Mouse (Mus musculus): ENCODE measurements around the gene Tut1. TPM values are rescaled to one million over a fixed set of nuclear protein-coding genes. Genes with fewer than 3 reads are reported as not detected.
A peak's percentile ranks its signal among the peaks of the same experiment; 100 is the strongest.

Gene Tut1
- polyA plus RNA-seq, 1 experiment from 2014 or later: 33.6 TPM

- Histone ChIP-seq H3K36me3 (ENCODE audit: control insufficient read depth, insufficient read depth) (peaks cover 2% of the 10 kb centered on the region), H3K9ac (replicated peaks; ENCODE audit: low read depth, low read length) (no peak overlapping the region), H3K9me3 (ENCODE audit: control insufficient read depth, low read length) (no peaks in the 10 kb centered on the region), H3K27me3 (replicated peaks; ENCODE audit: control insufficient read depth, insufficient read depth, low read length) (no peaks in the 10 kb centered on the region), H3K27ac (ENCODE audit: low read length) (no peak overlapping the region), H3K4me3 (replicated peaks; ENCODE audit: low read length) (no peak overlapping the region), H3K4me2 (ENCODE audit: low read length) (no peak overlapping the region), H3K4me1 (replicated peaks; ENCODE audit: control insufficient read depth, insufficient read depth, low read length) (peaks cover 14% of the 10 kb centered on the region)
- ATAC-seq: no peak
- WGBS: 98% methylated on average over 2 of the region's 2 CpGs
Observed at GRCm38 (mm10) chr19:8926766-8927165, 26.9 kb upstream of the Tut1 start.

DNA sequence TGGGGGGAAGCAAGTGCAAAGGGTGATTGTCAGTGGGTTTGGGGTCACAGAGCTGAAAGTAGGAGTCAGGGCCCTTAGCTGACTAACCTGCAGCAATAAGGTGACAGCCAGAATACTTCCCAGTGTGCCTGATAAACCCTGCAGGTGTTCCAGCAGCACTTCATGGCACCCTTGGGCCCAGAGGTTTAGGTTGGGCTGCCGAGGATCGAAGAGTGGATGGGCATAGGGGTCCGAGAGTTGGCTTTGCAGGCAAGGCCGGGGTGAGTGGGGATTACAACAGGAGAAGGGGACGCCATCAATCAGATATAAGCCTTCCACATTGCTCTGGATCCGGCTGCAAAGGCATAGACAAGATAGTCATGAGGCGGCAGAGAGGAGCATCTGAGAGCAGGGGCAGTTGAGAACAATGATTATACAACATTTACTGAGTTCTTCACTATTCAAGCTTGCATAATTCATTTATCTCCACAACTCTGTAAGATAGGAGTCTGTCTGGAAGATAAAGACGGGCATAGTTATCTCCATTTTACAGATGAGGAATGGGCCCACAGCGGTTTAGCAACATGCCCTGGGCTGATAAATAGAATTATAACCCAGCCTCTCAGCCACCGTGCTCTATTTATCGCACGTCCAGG is 25.6 kb upstream of the Tut1 start:
- H3K27me3 ChIP-seq (replicated peaks; ENCODE audit: control insufficient read depth, insufficient read depth, low read length): no peaks in the 10 kb centered on the region
- no peaks in the 10 kb centered on the region for H3K9me3 ChIP-seq (ENCODE audit: control insufficient read depth, low read length)
- H3K4me2 ChIP-seq (ENCODE audit: low read length): no peak overlapping the region
- peaks cover 2% of the 10 kb centered on the region for H3K36me3 ChIP-seq (ENCODE audit: control insufficient read depth, insufficient read depth)
- H3K4me1 ChIP-seq (replicated peaks; ENCODE audit: control insufficient read depth, insufficient read depth, low read length): peaks cover 13% of the 10 kb centered on the region
- H3K27ac ChIP-seq (ENCODE audit: low read length): no peak overlapping the region
- 86% methylated on average over 12 of the region's 12 CpGs for WGBS
- no peak for ATAC-seq
- H3K4me3 ChIP-seq (replicated peaks; ENCODE audit: low read length): no peak overlapping the region
- H3K9ac ChIP-seq (replicated peaks; ENCODE audit: low read depth, low read length): no peak overlapping the region

DNA sequence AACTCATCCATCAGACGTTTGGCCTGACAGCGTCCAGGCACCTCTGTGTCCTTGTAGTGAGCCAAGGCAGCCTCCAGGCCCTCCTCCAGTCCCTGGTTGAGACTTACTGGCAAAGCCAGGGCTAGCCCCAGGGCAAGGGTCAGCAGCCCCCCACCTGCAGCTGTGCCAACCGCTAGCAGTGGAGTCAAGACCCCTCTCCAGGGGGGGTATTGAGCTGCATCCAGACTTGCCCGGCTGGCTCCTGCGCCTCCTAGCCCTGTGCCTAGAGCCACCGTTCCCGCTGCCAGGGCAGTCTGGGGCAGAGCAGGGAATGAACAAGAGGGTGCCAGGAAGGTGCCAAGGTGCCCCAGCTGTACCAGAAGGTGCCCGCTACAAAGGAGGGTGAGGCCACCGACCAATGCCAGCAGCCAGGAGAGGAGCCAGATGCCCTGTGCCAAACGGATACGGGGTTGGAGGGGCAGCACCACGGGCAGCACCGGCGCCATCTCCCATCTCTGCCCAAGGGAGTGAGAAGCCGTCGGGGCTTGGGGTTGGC is 24.9 kb upstream of the Tut1 start:
- 14% methylated on average over 16 of the region's 16 CpGs for WGBS
- H3K9ac ChIP-seq (replicated peaks; ENCODE audit: low read depth, low read length): peak overlapping the region; percentile 16; the same call in 1 of the 2 replicates

GRCm38 (mm10) chr19:8929224-8930088 is 24.2 kb upstream of the Tut1 start, which contains the start of the genes Rom1 and Eml3:
Rom1 (minus strand) TSS chr19:8929356.
Eml3 (plus strand) TSS chr19:8929552.
- H3K4me2 ChIP-seq (ENCODE audit: low read length): peak within 1 kb of the TSS; percentile 57
- no peaks in the 10 kb centered on the region for H3K9me3 ChIP-seq (ENCODE audit: control insufficient read depth, low read length)
- H3K27me3 ChIP-seq (replicated peaks; ENCODE audit: control insufficient read depth, insufficient read depth, low read length): no peaks in the 10 kb centered on the region
- H3K9ac ChIP-seq (replicated peaks; ENCODE audit: low read depth, low read length): peak within 1 kb of the TSS; percentile 56
- WGBS: under 1% methylated on average over 60 of the region's 74 CpGs
- peak; percentile 61 for ATAC-seq
- H3K4me1 ChIP-seq (replicated peaks; ENCODE audit: control insufficient read depth, insufficient read depth, low read length): peaks cover 13% of the 10 kb centered on the region
- H3K36me3 ChIP-seq (ENCODE audit: control insufficient read depth, insufficient read depth): peaks cover 2% of the 10 kb centered on the region
- H3K27ac ChIP-seq (ENCODE audit: low read length): no peak within 1 kb of the TSS
- peak within 1 kb of the TSS; percentile 42 for H3K4me3 ChIP-seq (replicated peaks; ENCODE audit: low read length)

More for the DNA sequence above, 24.9 kb upstream of the Tut1 start:
- Histone ChIP-seq H3K9me3 (ENCODE audit: control insufficient read depth, low read length) (no peaks in the 10 kb centered on the region), H3K4me1 (replicated peaks; ENCODE audit: control insufficient read depth, insufficient read depth, low read length) (peaks cover 13% of the 10 kb centered on the region), H3K36me3 (ENCODE audit: control insufficient read depth, insufficient read depth) (peaks cover 2% of the 10 kb centered on the region), H3K4me3 (replicated peaks; ENCODE audit: low read length) (peak overlapping the region; percentile 42), H3K4me2 (ENCODE audit: low read length) (peak overlapping the region; percentile 57), H3K27ac (ENCODE audit: low read length) (no peak overlapping the region), H3K27me3 (replicated peaks; ENCODE audit: control insufficient read depth, insufficient read depth, low read length) (no peaks in the 10 kb centered on the region)
- ATAC-seq: peak; percentile 34

GRCm38 (mm10) chr19:8930117-8930516 is 23.5 kb upstream of the Tut1 start:
- H3K4me2 ChIP-seq (ENCODE audit: low read length): peak overlapping the region; percentile 57
- peak overlapping the region; percentile 42 for H3K4me3 ChIP-seq (replicated peaks; ENCODE audit: low read length)
- no peak for ATAC-seq
- H3K9ac ChIP-seq (replicated peaks; ENCODE audit: low read depth, low read length): peak overlapping the region; percentile 56
- 14% methylated on average over 11 of the region's 11 CpGs for WGBS
- no peaks in the 10 kb centered on the region for H3K9me3 ChIP-seq (ENCODE audit: control insufficient read depth, low read length)
- no peaks in the 10 kb centered on the region for H3K27me3 ChIP-seq (replicated peaks; ENCODE audit: control insufficient read depth, insufficient read depth, low read length)
- peaks cover 2% of the 10 kb centered on the region for H3K36me3 ChIP-seq (ENCODE audit: control insufficient read depth, insufficient read depth)
- H3K4me1 ChIP-seq (replicated peaks; ENCODE audit: control insufficient read depth, insufficient read depth, low read length): peaks cover 13% of the 10 kb centered on the region
- no peak overlapping the region for H3K27ac ChIP-seq (ENCODE audit: low read length)

DNA sequence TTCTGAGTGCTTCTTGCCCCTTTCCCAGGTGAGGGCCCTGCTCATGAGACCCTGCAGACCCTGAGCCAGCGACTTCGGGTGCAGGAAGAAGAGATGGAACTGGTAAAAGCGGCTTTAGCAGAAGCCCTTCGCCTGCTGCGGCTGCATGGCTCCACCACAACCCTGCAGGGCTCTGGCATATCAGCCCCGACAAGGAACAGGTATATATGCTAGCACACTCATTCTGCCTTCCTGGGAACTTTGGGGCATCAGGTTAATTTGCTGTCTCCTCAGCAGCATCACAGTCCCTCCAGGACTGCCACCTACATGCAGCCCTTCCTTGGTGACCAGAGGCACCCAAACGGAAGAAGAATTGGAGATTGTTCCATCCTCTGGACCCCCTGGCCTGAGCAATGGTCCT is 22.9 kb upstream of the Tut1 start:
- Histone ChIP-seq H3K27ac (ENCODE audit: low read length) (no peak overlapping the region), H3K4me2 (ENCODE audit: low read length) (no peak overlapping the region; the same call in 1 of the 2 replicates), H3K9me3 (ENCODE audit: control insufficient read depth, low read length) (no peaks in the 10 kb centered on the region), H3K4me3 (replicated peaks; ENCODE audit: low read length) (no peak overlapping the region), H3K4me1 (replicated peaks; ENCODE audit: control insufficient read depth, insufficient read depth, low read length) (peaks cover 13% of the 10 kb centered on the region), H3K36me3 (ENCODE audit: control insufficient read depth, insufficient read depth) (peaks cover 2% of the 10 kb centered on the region), H3K9ac (replicated peaks; ENCODE audit: low read depth, low read length) (no peak overlapping the region), H3K27me3 (replicated peaks; ENCODE audit: control insufficient read depth, insufficient read depth, low read length) (no peaks in the 10 kb centered on the region)
- 84% methylated on average over 7 of the region's 7 CpGs for WGBS
- no peak for ATAC-seq

DNA sequence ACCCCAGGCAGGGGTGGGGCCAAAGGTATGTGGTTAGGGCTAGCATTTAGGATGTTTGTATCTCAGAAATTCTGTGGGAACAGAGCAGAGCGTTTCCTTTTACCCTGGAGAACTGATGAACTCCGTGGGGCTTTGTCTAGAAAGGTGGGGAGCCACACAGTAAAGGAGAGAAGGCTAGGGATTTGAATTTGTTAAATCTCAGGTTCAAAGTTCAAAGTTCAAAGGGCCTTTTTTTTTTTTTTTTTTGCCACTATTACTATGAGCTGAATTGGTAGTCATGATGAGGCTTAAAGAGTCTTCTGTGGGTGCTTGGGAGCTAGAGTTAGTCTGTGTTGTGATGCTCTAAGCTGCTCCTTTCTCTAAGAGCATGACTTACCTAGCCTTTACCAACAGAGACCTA is 16.9 kb upstream of the Tut1 start:
- Histone ChIP-seq H3K36me3 (ENCODE audit: control insufficient read depth, insufficient read depth) (peaks cover 2% of the 10 kb centered on the region; the same call in 1 of the 2 replicates), H3K4me1 (replicated peaks; ENCODE audit: control insufficient read depth, insufficient read depth, low read length) (peaks cover 7% of the 10 kb centered on the region), H3K27ac (ENCODE audit: low read length) (no peak overlapping the region), H3K4me2 (ENCODE audit: low read length) (no peak overlapping the region), H3K9me3 (ENCODE audit: control insufficient read depth, low read length) (no peaks in the 10 kb centered on the region), H3K27me3 (replicated peaks; ENCODE audit: control insufficient read depth, insufficient read depth, low read length) (no peaks in the 10 kb centered on the region), H3K4me3 (replicated peaks; ENCODE audit: low read length) (no peak overlapping the region), H3K9ac (replicated peaks; ENCODE audit: low read depth, low read length) (no peak overlapping the region)
- 86% methylated on average over 2 of the region's 2 CpGs for WGBS
- ATAC-seq: no peak

DNA sequence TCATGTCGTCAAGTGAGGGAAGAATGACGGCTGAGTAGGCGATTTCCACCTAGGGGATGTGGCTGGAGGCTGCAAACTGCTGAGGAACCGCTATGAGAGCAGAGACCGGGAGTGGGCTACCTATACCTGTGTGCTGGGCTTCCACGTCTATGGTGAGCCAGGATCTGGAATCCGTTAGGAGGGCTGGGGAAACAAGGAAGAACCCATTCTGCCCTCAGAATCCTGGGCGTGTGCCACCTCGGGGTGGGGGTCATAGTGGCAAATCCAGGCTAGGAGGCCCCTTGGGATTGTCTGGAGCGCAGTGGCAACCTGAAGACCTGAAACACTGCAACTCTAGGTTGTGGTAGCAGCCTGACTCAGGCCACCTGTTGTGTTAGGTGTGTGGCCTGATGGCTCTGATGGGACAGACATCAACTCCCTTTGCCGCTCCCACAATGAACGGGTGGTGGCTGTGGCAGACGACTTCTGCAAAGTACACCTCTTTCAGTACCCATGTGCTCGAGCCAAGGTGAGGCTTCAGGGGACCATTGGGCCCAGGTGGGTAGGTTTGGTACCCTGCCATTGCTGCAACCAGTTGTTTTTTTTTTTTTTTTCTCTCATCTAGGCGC is 13.0 kb upstream of the Tut1 start:
- Histone ChIP-seq H3K9ac (replicated peaks; ENCODE audit: low read depth, low read length) (no peak overlapping the region; the same call in 1 of the 2 replicates), H3K4me1 (replicated peaks; ENCODE audit: control insufficient read depth, insufficient read depth, low read length) (peaks cover 30% of the 10 kb centered on the region), H3K36me3 (ENCODE audit: control insufficient read depth, insufficient read depth) (peaks cover 2% of the 10 kb centered on the region; the same call in 1 of the 2 replicates), H3K27ac (ENCODE audit: low read length) (no peak overlapping the region; the same call in 1 of the 2 replicates), H3K27me3 (replicated peaks; ENCODE audit: control insufficient read depth, insufficient read depth, low read length) (no peaks in the 10 kb centered on the region), H3K4me3 (replicated peaks; ENCODE audit: low read length) (no peak overlapping the region), H3K9me3 (ENCODE audit: control insufficient read depth, low read length) (no peaks in the 10 kb centered on the region), H3K4me2 (ENCODE audit: low read length) (no peak overlapping the region)
- 81% methylated on average over 15 of the region's 15 CpGs for WGBS
- ATAC-seq: no peak

DNA sequence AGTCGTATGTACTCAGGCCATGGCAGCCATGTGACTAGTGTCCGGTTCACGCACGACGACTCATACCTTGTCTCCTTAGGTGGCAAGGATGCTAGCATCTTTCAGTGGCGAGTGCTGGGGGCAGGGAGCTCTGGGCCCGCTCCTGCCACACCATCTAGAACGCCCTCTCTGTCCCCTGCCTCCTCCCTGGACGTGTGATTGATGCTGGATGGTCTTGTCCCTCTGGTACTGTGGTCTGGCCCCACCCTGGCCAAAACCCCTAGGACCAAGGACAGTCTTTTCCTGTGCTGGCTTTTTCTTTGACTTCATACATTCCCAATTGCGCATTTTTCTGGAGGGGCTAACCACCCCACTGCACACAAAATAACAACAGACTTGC is 12.5 kb upstream of the Tut1 start:
- H3K27ac ChIP-seq (ENCODE audit: low read length): peak overlapping the region; percentile 96
- H3K4me2 ChIP-seq (ENCODE audit: low read length): peak overlapping the region; percentile 80
- H3K4me3 ChIP-seq (replicated peaks; ENCODE audit: low read length): peak overlapping the region; percentile 99
- H3K9ac ChIP-seq (replicated peaks; ENCODE audit: low read depth, low read length): peak overlapping the region; percentile 99
- H3K4me1 ChIP-seq (replicated peaks; ENCODE audit: control insufficient read depth, insufficient read depth, low read length): peaks cover 30% of the 10 kb centered on the region
- H3K27me3 ChIP-seq (replicated peaks; ENCODE audit: control insufficient read depth, insufficient read depth, low read length): no peaks in the 10 kb centered on the region
- peaks cover 3% of the 10 kb centered on the region; the same call in 1 of the 2 replicates for H3K36me3 ChIP-seq (ENCODE audit: control insufficient read depth, insufficient read depth)
- no peaks in the 10 kb centered on the region for H3K9me3 ChIP-seq (ENCODE audit: control insufficient read depth, low read length)
- 19% methylated on average over 10 of the region's 10 CpGs for WGBS
- peak; percentile 10; the same call in 1 of the 2 replicates for ATAC-seq
